Mouse (Mus musculus) heart, embryonic 13.5 days (tissue): ENCODE data around the gene Foxp1. TPM values are rescaled to one million over a fixed set of nuclear protein-coding genes. Genes with fewer than 3 reads are reported as not detected.
A peak's percentile ranks its signal among the peaks of the same experiment; 100 is the strongest.

ENCODE experiments used
- ATAC-seq: fragments of 200-750 bp; cut with Nextera tagmentation; 2 replicates; pipeline ENCODE4 v1.8.0; 2017; ENCODE audit warnings: moderate TSS enrichment; ENCODE audit not compliant: insufficient number of reproducible peaks, low FRiP score, low TSS enrichment; ENCODE audit errors: extremely low read depth
- H3K27ac ChIP-seq: fragments of 300-500 bp; sonication (generic); replicated peaks from 2 replicates; pipeline ENCODE4 v1.5.1; 2015; ENCODE audit warnings: moderate library complexity, mild to moderate bottlenecking, inconsistent platforms
- H3K27me3 ChIP-seq: fragments of 300-500 bp; sonication (generic); replicated peaks from 2 replicates; pipeline ENCODE4 v1.6.1; 2015; ENCODE audit warnings: mild to moderate bottlenecking, inconsistent platforms
- H3K36me3 ChIP-seq: fragments of 300-500 bp; sonication (generic); 2 replicates; pipeline ENCODE4 v1.6.1; 2015; ENCODE audit warnings: mild to moderate bottlenecking, inconsistent platforms
- H3K4me1 ChIP-seq: fragments of 300-500 bp; sonication (generic); 2 replicates; pipeline ENCODE4 v1.6.1; 2015; ENCODE audit warnings: inconsistent platforms
- H3K4me2 ChIP-seq: fragments of 300-500 bp; sonication (generic); 2 replicates; pipeline ENCODE4 v1.6.1; 2015; ENCODE audit warnings: inconsistent platforms, mild to moderate bottlenecking, moderate library complexity
- H3K4me3 ChIP-seq: fragments of 300-500 bp; sonication (generic); 2 replicates; pipeline ENCODE4 v1.5.1; 2015; ENCODE audit warnings: moderate library complexity, mild to moderate bottlenecking, inconsistent platforms
- H3K9ac ChIP-seq: fragments of 300-500 bp; sonication (generic); 2 replicates; pipeline ENCODE4 v1.6.1; 2015; ENCODE audit warnings: inconsistent platforms, mild to moderate bottlenecking, moderate library complexity
- H3K9me3 ChIP-seq: fragments of 300-500 bp; sonication (generic); 2 replicates; pipeline ENCODE4 v1.6.1; 2016; ENCODE audit warnings: inconsistent platforms
- WGBS: fragments of 180-500 bp; shearing (Covaris S2); methylation state at CpG from one replicate; pipeline ENCODE4 v1.1.7; 2015; ENCODE audit warnings: mixed read lengths; 5-methylcytosine and 5-hydroxymethylcytosine counted together
- polyA plus RNA-seq: library from polyadenylated mRNA; unstranded; fragments of >200 nt; fragmentation: Nextera tagmentation; extraction: Ambion mirVana; gene quantifications from 2 replicates; pipeline ENCODE4 v1.2.1, GENCODE M21; 2015

Foxp1 gene
- polyA plus RNA-seq, 1 experiment from 2014 or later: 71.7 TPM

DNA sequence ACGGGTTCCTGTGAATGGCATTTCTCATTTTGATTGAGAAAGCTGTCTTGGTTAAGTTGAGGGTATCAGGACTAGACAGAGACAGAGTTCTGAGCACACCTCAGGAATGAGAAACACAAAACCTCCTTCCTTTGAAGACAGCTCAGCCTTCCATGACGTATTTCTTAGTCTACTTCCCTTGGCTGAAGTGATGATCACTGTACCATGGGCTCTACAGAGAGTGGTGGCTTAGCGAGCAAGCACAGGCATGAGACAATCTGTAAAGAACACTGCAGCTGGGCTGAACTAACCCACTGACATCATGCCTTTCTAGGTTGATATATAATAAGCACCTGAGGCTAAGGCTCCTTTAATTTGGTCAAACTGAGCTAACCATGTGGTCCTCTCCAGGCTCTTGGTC, 172.0 kb downstream of the Foxp1 start:
- 24% methylated on average over 3 of the region's 3 CpGs for WGBS
- H3K36me3 ChIP-seq: no peaks in the 10 kb centered on the region
- no peak overlapping the region for H3K4me3 ChIP-seq
- H3K4me2 ChIP-seq: peak overlapping the region; percentile 29
- H3K9ac ChIP-seq: no peak overlapping the region
- ATAC-seq: no peak
- H3K27me3 ChIP-seq: no peaks in the 10 kb centered on the region
- peaks cover 42% of the 10 kb centered on the region for H3K4me1 ChIP-seq
- no peaks in the 10 kb centered on the region for H3K9me3 ChIP-seq
- peak overlapping the region; percentile 81 for H3K27ac ChIP-seq

DNA sequence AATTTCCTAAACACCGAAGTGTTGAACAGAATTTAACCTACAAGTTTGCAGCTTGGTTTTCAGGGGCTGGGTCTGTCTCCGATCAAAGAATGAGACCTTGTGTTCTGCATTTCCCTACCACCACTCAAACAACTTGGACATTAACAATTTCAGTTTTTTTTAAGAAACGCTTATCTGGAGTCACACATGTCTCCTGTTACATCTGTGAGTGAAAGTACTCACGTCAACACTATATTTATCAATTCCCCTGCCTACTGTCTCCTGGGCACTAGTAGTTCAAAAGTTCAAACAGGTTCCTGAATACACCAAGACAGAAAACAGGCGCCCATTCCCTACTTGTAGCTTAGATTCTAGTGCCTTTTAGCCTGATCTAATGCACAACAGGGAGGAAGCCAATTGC, 172.4 kb downstream of the Foxp1 start:
- H3K27ac ChIP-seq: peak overlapping the region; percentile 81

DNA sequence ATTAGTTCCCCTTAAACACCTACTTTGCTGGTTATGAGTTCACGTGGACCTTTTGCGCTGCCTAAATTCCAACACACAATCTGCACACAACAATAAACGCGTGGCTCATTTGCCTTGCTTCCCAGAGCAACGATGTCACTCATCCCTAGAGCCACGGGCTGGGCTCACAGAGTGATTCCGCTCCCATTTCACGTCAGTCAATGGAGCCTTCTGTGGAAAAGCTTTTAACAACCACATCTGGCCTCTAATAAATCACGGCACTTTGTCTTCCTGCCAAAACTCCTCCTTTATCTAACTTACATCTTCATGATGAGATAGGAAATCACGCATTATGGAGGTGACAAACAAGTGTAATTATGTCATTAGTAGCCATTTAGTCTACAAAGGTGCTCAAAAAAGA, 174.7 kb downstream of the Foxp1 start:
- ATAC-seq: no peak
- no peak overlapping the region for H3K4me3 ChIP-seq
- WGBS: 66% methylated on average over 10 of the region's 10 CpGs
- H3K9ac ChIP-seq: no peak overlapping the region
- H3K4me1 ChIP-seq: peaks cover 21% of the 10 kb centered on the region
- no peaks in the 10 kb centered on the region for H3K36me3 ChIP-seq
- H3K27me3 ChIP-seq: no peaks in the 10 kb centered on the region
- no peak overlapping the region for H3K27ac ChIP-seq
- H3K4me2 ChIP-seq: no peak overlapping the region
- H3K9me3 ChIP-seq: no peaks in the 10 kb centered on the region

More for the DNA sequence above, 172.4 kb downstream of the Foxp1 start:
- H3K4me1 ChIP-seq: peaks cover 38% of the 10 kb centered on the region
- H3K4me2 ChIP-seq: peak overlapping the region; percentile 29
- ATAC-seq: no peak; the same call in 1 of the 2 replicates
- H3K9ac ChIP-seq: no peak overlapping the region
- no peak overlapping the region for H3K4me3 ChIP-seq
- WGBS: 14% methylated on average over 5 of the region's 5 CpGs
- no peaks in the 10 kb centered on the region for H3K27me3 ChIP-seq
- H3K36me3 ChIP-seq: no peaks in the 10 kb centered on the region
- H3K9me3 ChIP-seq: no peaks in the 10 kb centered on the region

DNA sequence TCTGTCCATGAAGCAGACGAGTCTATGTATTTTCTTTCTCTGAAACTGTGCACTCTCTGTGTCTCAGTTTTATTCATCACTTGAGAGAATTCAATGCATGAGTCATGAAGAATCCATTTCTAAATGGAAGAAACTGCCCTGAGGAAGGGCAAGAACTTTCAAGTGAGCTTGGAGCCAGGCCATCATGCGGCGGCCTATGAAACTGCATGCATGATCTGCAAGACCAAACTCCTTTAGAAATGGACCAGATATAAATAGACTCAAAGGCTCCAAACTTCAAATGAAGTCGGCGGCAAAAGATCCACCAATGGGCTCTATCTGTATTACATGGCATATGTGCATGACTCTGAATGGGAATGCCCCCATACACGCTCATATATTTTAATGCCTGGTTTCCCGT, 177.6 kb downstream of the Foxp1 start:
- no peaks in the 10 kb centered on the region for H3K27me3 ChIP-seq
- no peak for ATAC-seq
- H3K27ac ChIP-seq: no peak overlapping the region
- peaks cover 9% of the 10 kb centered on the region for H3K4me1 ChIP-seq
- H3K4me2 ChIP-seq: no peak overlapping the region
- no peaks in the 10 kb centered on the region for H3K36me3 ChIP-seq
- 91% methylated on average over 7 of the region's 7 CpGs for WGBS
- no peak overlapping the region for H3K9ac ChIP-seq
- no peak overlapping the region for H3K4me3 ChIP-seq
- H3K9me3 ChIP-seq: no peaks in the 10 kb centered on the region

DNA sequence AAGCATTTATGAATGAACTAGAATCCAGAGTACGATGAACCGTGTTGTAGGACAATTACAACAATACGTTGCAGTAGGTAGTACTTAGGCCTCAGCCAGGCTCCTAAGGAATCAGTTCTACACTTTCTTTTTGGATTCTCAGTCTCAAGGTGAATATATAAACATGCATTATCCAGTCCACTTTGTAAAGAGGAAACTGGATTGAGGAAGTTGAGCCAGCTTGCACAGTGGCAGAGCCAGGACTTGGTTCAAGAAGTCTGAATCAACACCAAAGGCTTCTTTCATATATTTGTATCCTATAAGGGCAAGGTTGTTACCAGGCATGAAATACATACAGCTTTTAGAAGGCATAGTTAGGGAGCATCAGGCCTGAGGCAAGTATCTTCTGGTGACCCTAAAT, 178.2 kb downstream of the Foxp1 start:
- H3K4me1 ChIP-seq: peaks cover 6% of the 10 kb centered on the region

DNA sequence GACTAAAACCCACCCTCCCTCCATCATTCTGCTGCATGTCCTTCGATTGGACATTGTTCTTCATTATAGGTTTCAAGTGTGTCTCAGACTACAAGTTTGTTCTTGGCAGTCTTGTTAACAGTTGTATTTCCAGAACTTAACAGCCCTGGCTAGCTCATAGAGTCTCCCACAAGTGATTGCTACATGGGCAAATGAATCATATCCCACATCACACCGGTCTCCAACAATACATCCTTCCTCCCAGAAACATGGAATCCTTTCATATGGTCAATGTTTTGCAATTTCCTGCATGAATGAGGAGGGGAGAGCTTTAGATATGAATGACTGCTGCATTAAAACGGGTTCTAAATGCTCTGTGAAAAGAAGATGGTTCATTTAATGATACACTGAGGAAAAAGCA, 178.7 kb downstream of the Foxp1 start:
- Histone ChIP-seq H3K4me3 (no peak overlapping the region), H3K9ac (no peak overlapping the region), H3K4me2 (no peak overlapping the region), H3K9me3 (no peaks in the 10 kb centered on the region), H3K36me3 (no peaks in the 10 kb centered on the region), H3K27ac (no peak overlapping the region), H3K27me3 (no peaks in the 10 kb centered on the region), H3K4me1 (peaks cover 10% of the 10 kb centered on the region)
- 73% methylated on average over 3 of the region's 3 CpGs for WGBS
- no peak for ATAC-seq

More for the DNA sequence above, 178.2 kb downstream of the Foxp1 start:
- ATAC-seq: no peak
- Histone ChIP-seq H3K9me3 (no peaks in the 10 kb centered on the region), H3K27me3 (no peaks in the 10 kb centered on the region), H3K36me3 (no peaks in the 10 kb centered on the region), H3K9ac (no peak overlapping the region), H3K27ac (no peak overlapping the region), H3K4me3 (no peak overlapping the region), H3K4me2 (no peak overlapping the region)
- 85% methylated on average over 3 of the region's 3 CpGs for whole genome bisulfite sequencing

DNA sequence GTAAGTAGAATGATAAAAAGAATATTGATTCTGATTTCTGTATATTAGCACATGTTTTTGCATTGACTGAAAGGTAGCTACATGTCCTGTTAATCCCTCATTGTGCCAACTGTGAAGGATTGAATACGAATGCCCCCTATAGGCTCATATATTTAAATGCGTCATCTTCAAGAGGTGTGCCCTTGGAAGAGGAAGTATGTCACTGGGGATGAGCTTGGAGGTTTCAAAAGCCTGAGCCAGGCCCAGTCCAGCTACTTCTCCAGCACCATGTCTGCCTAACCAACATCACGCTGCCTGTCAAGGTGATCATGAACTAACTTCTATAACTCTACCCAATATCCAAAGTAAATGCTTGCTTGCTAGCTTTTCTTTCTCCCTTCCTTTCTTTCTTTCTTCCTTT, 180.1 kb downstream of the Foxp1 start:
- H3K9me3 ChIP-seq: no peaks in the 10 kb centered on the region
- H3K4me1 ChIP-seq: peaks cover 18% of the 10 kb centered on the region
- ATAC-seq: no peak
- no peak overlapping the region for H3K4me2 ChIP-seq
- no peak overlapping the region for H3K27ac ChIP-seq
- 89% methylated on average over 3 of the region's 3 CpGs for WGBS
- H3K36me3 ChIP-seq: no peaks in the 10 kb centered on the region
- no peak overlapping the region for H3K9ac ChIP-seq
- no peaks in the 10 kb centered on the region for H3K27me3 ChIP-seq
- no peak overlapping the region for H3K4me3 ChIP-seq

DNA sequence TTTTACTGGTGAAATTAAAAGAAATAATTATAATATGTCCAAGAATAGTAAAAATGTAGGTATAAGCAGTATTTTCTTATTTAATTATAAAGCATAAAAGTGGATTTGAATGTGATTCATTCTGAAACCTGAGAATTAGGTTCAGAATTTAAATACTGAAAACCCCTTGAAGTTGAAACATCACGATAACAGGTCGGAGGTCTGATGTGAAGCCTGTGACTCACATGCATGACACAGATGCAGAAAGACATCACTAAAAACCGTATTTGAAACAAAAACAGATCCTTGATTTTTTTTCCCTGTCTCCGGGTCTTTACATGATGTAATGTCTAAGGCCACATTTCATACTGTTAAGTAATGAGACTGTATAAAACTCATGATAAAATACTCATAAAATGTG, 181.6 kb downstream of the Foxp1 start:
- 78% methylated on average over 4 of the region's 4 CpGs for WGBS
- Histone ChIP-seq H3K36me3 (no peaks in the 10 kb centered on the region), H3K27ac (no peak overlapping the region), H3K9me3 (no peaks in the 10 kb centered on the region), H3K4me3 (no peak overlapping the region), H3K4me2 (no peak overlapping the region), H3K4me1 (peaks cover 18% of the 10 kb centered on the region), H3K9ac (no peak overlapping the region), H3K27me3 (no peaks in the 10 kb centered on the region)
- no peak for ATAC-seq

DNA sequence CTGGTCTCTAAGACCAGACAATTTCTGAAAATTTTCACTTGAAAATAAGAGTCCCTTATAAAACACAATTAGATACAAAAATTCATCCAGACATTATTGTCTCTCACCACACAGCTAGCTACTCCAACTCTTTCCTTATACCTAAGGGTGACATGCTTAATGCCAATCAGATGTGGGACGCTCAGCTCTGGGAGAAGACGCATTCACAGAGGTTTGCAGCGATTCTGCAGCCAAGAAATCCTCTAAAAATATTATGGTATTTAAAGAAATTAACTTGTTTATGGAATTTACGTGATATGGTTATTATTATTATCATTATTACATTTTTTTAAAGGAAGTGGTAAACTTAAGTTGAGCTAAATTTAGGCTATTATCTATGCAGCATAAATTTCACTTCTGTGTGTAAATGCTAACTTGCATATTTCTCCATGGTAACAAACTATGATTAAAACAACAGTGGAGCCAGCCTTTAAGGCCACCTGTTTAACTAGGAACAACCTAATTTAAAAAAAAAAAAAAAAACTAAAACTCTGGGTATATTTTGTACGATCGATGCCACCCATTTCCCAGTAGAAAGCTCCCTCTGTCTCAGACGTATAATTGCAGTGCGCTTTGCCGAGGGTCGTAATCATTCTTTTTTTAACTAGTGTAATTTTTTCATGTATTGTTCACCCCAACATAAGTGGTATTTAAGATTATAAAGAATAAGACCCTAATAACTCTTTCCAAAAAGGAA, 182.4 kb downstream of the Foxp1 start:
- Histone ChIP-seq H3K9ac (no peak overlapping the region), H3K27me3 (no peaks in the 10 kb centered on the region), H3K27ac (no peak overlapping the region), H3K4me1 (peaks cover 18% of the 10 kb centered on the region), H3K9me3 (no peaks in the 10 kb centered on the region), H3K4me2 (no peak overlapping the region), H3K4me3 (no peak overlapping the region), H3K36me3 (no peaks in the 10 kb centered on the region)
- ATAC-seq: no peak
- 89% methylated on average over 10 of the region's 10 CpGs for WGBS

DNA sequence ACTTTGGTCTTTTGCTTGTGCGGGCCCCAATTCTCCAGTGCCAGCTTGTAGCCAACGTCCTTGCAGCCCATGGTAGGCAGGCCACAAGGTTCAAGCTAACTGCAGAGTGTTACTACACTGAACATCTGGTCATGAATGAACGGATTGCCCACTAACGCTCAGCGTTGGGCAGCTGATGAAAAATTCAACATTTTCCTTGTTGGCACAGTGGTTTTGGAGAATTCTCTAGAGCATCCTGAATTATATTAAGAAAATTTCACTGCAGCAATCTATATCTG, 183.2 kb downstream of the Foxp1 start:
- 60% methylated on average over 5 of the region's 5 CpGs for WGBS
- Histone ChIP-seq H3K4me1 (peaks cover 18% of the 10 kb centered on the region), H3K9me3 (no peaks in the 10 kb centered on the region), H3K9ac (no peak overlapping the region), H3K27me3 (no peaks in the 10 kb centered on the region), H3K27ac (no peak overlapping the region), H3K4me3 (no peak overlapping the region), H3K36me3 (no peaks in the 10 kb centered on the region), H3K4me2 (no peak overlapping the region)
- no peak for ATAC-seq

DNA sequence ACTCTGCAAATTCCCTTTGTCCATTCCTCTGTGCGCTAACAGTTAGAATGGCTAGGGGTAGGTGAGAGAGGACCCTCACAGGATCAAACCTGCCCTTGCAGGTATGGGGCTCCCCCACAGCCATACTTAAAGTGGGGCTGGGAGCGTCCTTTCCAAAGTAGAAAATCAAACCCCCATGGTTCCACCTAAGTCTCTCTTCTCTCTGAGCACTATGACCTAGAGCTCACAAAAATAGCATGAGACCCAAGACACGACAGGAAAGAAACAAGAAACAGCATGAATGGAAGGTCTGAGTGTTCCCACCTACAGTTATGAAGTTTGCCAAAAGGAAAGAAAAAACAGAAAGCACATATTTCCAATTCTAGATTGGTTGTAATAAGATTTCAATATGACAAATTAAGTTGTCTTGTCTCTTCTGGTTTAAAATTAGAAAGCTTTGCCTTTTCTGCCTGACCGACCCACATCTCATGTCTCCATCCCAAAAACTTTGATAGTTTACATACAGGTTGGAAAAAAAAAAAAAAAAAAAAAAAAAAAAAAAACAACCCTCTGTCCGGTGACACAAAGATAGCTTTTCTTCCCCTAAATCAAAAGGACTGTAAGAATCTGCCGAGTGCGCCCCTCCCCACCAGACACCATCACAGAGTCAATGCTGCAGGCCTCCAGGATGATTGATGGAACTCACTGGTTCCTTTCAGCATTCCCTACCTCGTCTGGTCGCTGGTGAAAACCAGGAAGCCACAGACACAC, 183.8 kb downstream of the Foxp1 start:
- no peak for ATAC-seq
- Histone ChIP-seq H3K4me3 (no peak overlapping the region), H3K9me3 (no peaks in the 10 kb centered on the region), H3K36me3 (no peaks in the 10 kb centered on the region), H3K27ac (no peak overlapping the region), H3K4me2 (no peak overlapping the region), H3K27me3 (no peaks in the 10 kb centered on the region), H3K9ac (no peak overlapping the region), H3K4me1 (peaks cover 18% of the 10 kb centered on the region)
- WGBS: 55% methylated on average over 9 of the region's 9 CpGs

DNA sequence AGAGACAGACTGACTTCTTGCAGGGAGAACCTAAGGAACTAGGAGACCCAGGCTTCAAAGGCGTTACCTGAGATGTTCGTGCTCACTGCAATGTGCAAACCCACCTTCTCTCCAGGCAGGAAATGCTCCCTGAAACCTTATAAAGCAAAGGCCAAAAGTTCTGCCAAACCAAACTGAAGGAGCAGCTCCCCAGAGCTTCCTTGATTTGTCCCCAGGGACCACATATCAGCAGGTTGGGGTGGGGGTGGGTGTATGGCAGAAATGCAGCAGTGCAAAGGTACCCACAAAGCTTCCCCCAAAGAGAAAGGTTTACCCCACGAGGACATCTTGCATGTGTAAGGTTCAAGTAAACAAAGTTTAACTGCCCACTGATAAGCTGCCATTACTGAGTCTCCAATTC, 184.3 kb downstream of the Foxp1 start:
- Histone ChIP-seq H3K4me3 (no peak overlapping the region), H3K4me1 (peaks cover 18% of the 10 kb centered on the region), H3K27ac (peak overlapping the region; percentile 28; the same call in 1 of the 2 replicates), H3K36me3 (no peaks in the 10 kb centered on the region), H3K9ac (no peak overlapping the region), H3K27me3 (no peaks in the 10 kb centered on the region), H3K9me3 (no peaks in the 10 kb centered on the region), H3K4me2 (no peak overlapping the region)
- 42% methylated on average over 3 of the region's 3 CpGs for WGBS
- no peak for ATAC-seq
